Mouse (Mus musculus) heart, postnatal 0 days (tissue): ENCODE results near the gene Rhoc.
A peak's percentile ranks its signal among the peaks of the same experiment; 100 is the strongest.

ENCODE experiments used
- CTCF ChIP-seq: IDR thresholded peaks from 2 replicates; pipeline ENCODE4 v1.5.1; 2016; ENCODE audit warnings: antibody characterized with exemption, control low read depth, low read depth
- EP300 ChIP-seq: IDR thresholded peaks from 2 replicates; pipeline ENCODE4 v1.6.1; 2016; ENCODE audit warnings: antibody characterized with exemption, low read depth

GRCm38 (mm10) chr3:104781471-104781903 is 6.7 kb upstream of the Rhoc start, which contains the start of gene Fam19a3:
- TF ChIP-seq CTCF, result no peak
- TF ChIP-seq EP300, result peak; percentile 56; the same call in 1 of the 2 replicates
